Mouse (Mus musculus): ENCODE data around the gene Nfia. TPM values are rescaled to one million over a fixed set of nuclear protein-coding genes. Genes with fewer than 3 reads are reported as not detected.

Nfia gene
- polyA plus RNA-seq, 1 experiment from 2014 or later: 40.5 TPM

DNA sequence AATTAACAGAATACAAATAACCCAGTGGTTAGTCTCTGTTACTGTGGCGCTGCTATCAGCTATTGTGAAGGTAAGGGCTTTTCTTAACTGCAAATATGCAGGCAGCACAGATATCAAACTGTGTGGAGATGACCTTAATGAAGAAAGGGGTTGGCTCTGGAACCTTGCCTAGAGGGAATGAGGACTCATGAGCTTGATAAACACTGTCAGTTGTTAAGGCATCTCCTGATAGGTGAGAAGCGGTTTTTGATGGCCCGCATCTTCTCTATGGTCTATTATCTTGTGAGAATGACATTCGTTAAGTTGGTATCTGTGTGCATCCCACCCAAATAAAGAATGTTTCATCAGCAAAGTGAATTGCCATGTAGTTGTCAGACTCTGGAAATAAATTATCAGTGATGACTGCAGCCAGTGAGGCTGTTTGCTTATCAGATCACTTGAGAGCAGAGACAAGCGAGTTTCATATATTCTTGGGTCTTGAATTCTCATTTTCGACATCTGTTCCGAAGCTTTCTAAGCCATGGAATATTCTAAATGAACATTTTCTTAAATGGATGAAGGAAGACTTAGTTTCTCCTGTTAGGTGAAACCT, 37.9 kb downstream of the Nfia start:
- ATAC-seq: no peak
- ChIA-PET POLR2A (no interaction called here), CTCF (interaction anchor here (0.7 kb wide), 1 partner anchor 26 kb away, joined by 3 read pairs; no protein-coding TSS in a partner anchor)

DNA sequence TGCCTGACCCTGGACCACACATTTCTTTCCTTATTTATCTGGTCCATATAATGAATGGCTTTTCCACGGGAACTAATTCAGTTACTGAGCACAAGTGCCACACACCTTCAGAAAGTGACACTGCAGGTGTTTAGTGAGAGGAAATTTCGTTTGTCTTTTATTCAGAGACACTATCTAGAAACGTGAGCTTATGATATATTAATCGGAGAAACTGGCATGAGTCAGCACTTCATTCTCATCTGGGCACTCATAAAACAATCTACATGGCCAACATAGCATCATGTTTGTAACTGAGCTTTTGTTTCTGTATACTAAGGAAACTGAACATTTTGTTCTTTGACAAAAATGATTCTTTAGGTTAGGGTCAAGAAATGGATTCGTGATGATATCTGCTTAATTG, 40.5 kb downstream of the Nfia start:
- no peak for ATAC-seq
- in situ Hi-C loops (cut with MboI; ENCODE audit: low pct_unique_long_range_greater_than_20kb): no loop called here
- no peaks in the 10 kb centered on the region for H3K27me3 ChIP-seq
- no peak for DNase-seq (ENCODE audit: low read depth, low spot score)
- TF ChIP-seq CTCF (IDR thresholded peaks at IDR 0.05): no peak
- CTCF ChIA-PET: no interaction called here
- POLR2A ChIA-PET: no interaction called here

More for the DNA sequence above, 37.9 kb downstream of the Nfia start:
- TF ChIP-seq CTCF (IDR thresholded peaks at IDR 0.05): no peak
- no peaks in the 10 kb centered on the region for H3K27me3 ChIP-seq
- in situ Hi-C loops (cut with MboI; ENCODE audit: low pct_unique_long_range_greater_than_20kb): no loop called here
- DNase-seq (ENCODE audit: low read depth, low spot score): no peak

DNA sequence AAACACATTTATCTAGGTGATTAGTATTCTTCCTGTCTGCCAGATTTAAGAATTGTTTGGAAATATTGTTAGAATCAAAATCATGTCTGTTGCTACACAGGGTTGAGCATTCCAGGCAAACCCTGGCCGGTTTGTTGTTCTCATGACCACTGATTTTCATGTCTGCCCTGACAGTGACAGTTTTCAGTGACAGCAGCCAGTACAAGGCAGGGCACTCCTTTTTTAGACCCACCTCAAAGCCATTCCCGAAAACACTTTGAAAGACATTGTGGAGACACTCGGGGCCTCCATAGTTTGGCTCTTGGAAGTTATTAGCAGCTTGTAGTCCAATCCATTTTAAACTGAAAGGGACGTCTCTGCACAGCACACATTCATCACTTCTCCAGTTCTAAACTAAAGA, 41.5 kb downstream of the Nfia start:
- ChIA-PET POLR2A (interaction anchor here (0.7 kb wide), 1 partner anchor 20 kb away, joined by 3 read pairs; no protein-coding TSS in a partner anchor), CTCF (interaction anchor here (0.9 kb wide), 1 partner anchor 14 kb away, joined by 3 read pairs; no protein-coding TSS in a partner anchor)
- H3K27me3 ChIP-seq: no peaks in the 10 kb centered on the region
- no peak for TF ChIP-seq CTCF (IDR thresholded peaks at IDR 0.05)
- no peak for ATAC-seq
- no peak for DNase-seq (ENCODE audit: low read depth, low spot score)
- in situ Hi-C loops (cut with MboI; ENCODE audit: low pct_unique_long_range_greater_than_20kb): no loop called here

GRCm38 (mm10) chr4:97814515-97814914, 42.0 kb downstream of the Nfia start:
- POLR2A ChIA-PET: interaction anchor here (0.7 kb wide), 1 partner anchor 19 kb away, joined by 3 read pairs; no protein-coding TSS in a partner anchor
- DNase-seq (ENCODE audit: low read depth, low spot score): no peak

DNA sequence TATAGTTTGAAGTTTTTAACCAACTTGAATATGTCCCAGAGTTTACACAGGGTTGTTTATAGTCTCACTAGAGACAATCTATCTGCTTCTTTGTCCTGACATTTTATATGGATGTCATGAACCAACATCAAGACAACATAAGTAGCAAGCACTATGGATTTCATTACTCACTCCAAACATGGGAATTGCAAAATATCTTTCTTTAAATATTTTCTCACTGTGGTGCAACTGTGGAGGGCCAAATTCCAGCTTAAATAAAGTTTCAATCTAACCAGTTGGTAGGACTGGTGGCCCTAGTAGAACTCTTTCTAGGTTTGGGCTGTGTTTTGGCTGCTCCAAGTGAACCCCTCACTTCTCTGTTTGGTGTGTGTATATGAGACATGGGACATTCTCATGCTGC, 43.5 kb downstream of the Nfia start:
- TF ChIP-seq CTCF (IDR thresholded peaks at IDR 0.05): no peak

More at GRCm38 (mm10) chr4:97814515-97814914, 42.0 kb downstream of the Nfia start:
- CTCF ChIA-PET: interaction anchor here (0.9 kb wide), 1 partner anchor 13 kb away, joined by 3 read pairs; no protein-coding TSS in a partner anchor
- no peak for ATAC-seq
- H3K27me3 ChIP-seq: no peaks in the 10 kb centered on the region
- no peak for TF ChIP-seq CTCF (IDR thresholded peaks at IDR 0.05)
- in situ Hi-C loops (cut with MboI; ENCODE audit: low pct_unique_long_range_greater_than_20kb): no loop called here

GRCm38 (mm10) chr4:97816753-97817152, 44.2 kb downstream of the Nfia start:
- DNase-seq (ENCODE audit: low read depth, low spot score): no peak
- no peak for TF ChIP-seq CTCF (IDR thresholded peaks at IDR 0.05)
- in situ Hi-C loops (cut with MboI; ENCODE audit: low pct_unique_long_range_greater_than_20kb): no loop called here
- CTCF ChIA-PET: no interaction called here
- POLR2A ChIA-PET: no interaction called here
- no peaks in the 10 kb centered on the region for H3K27me3 ChIP-seq
- ATAC-seq: no peak

More for the DNA sequence above, 43.5 kb downstream of the Nfia start:
- ChIA-PET CTCF (no interaction called here), POLR2A (no interaction called here)
- no peak for DNase-seq (ENCODE audit: low read depth, low spot score)
- ATAC-seq: no peak
- in situ Hi-C loops (cut with MboI; ENCODE audit: low pct_unique_long_range_greater_than_20kb): no loop called here
- no peaks in the 10 kb centered on the region for H3K27me3 ChIP-seq

DNA sequence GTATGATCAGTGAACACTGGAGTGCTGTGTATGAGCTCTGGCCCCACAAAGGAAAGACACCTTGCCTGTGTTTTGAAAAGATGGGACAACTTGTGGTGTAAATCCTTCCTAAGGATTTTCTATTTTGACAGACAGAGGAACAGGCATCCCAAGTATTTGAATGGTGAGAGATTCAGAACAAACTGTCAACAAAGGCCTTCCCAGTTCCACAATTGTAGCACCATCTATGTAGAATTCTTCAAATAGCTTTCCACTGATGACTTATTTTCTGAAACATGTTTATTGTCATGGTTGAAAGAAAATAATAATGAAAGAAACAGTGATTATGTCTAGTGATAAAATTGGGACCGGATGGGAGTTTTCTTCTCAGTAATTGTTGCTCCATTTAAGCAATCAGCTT, 45.2 kb downstream of the Nfia start:
- no peak for TF ChIP-seq CTCF (IDR thresholded peaks at IDR 0.05)
- in situ Hi-C loops (cut with MboI; ENCODE audit: low pct_unique_long_range_greater_than_20kb): no loop called here
- POLR2A ChIA-PET: interaction anchor here (0.7 kb wide), 1 partner anchor 10 kb away, joined by 3 read pairs; no protein-coding TSS in a partner anchor
- no peaks in the 10 kb centered on the region for H3K27me3 ChIP-seq
- CTCF ChIA-PET: no interaction called here
- ATAC-seq (peak; percentile 39), DNase-seq (ENCODE audit: low read depth, low spot score) (peak; percentile 19)

DNA sequence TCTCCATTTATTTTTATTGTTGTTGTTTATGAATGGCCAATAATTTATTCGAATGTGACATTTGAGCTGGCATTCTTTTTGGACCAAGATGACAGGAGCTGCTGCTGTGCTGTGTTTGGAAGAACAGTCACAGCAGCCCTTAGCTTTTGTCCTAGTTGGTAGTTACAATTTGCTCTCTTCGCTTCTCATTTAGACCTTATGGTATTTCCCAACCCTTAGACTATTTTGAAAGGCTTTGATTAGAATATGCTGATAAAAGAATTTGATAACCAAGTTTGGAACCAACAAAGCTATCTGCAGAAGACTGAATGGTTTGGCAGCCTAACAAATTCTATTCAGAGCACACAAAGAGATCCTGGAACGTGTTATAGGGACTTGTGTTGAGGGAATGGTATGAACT, 46.0 kb downstream of the Nfia start:
- no peaks in the 10 kb centered on the region for H3K27me3 ChIP-seq
- in situ Hi-C loops (cut with MboI; ENCODE audit: low pct_unique_long_range_greater_than_20kb): no loop called here
- no peak for TF ChIP-seq CTCF (IDR thresholded peaks at IDR 0.05)
- ATAC-seq (no peak), DNase-seq (ENCODE audit: low read depth, low spot score) (no peak)
- CTCF ChIA-PET: interaction anchor here (1.5 kb wide), 1 partner anchor 10 kb away, joined by 4 read pairs; no protein-coding TSS in a partner anchor
- POLR2A ChIA-PET: no interaction called here

GRCm38 (mm10) chr4:97819101-97819500, 46.6 kb downstream of the Nfia start:
- no peak for TF ChIP-seq CTCF (IDR thresholded peaks at IDR 0.05)

GRCm38 (mm10) chr4:97820474-97821259, 48.1 kb downstream of the Nfia start:
- ATAC-seq: no peak
- ChIA-PET CTCF (interaction anchor here (0.6 to 1.1 kb wide), 3 partner anchors 24 to 57 kb away, joined by 3 read pairs; no protein-coding TSS in a partner anchor), POLR2A (no interaction called here)
- H3K27me3 ChIP-seq: no peaks in the 10 kb centered on the region
- in situ Hi-C loops (cut with MboI; ENCODE audit: low pct_unique_long_range_greater_than_20kb): no loop called here
- no peak for DNase-seq (ENCODE audit: low read depth, low spot score)
- TF ChIP-seq CTCF (IDR thresholded peaks at IDR 0.05): no peak

More at GRCm38 (mm10) chr4:97819101-97819500, 46.6 kb downstream of the Nfia start:
- POLR2A ChIA-PET: no interaction called here
- in situ Hi-C loops (cut with MboI; ENCODE audit: low pct_unique_long_range_greater_than_20kb): no loop called here
- ATAC-seq (no peak), DNase-seq (ENCODE audit: low read depth, low spot score) (no peak)
- H3K27me3 ChIP-seq: no peaks in the 10 kb centered on the region
- CTCF ChIA-PET: interaction anchor here (1.1 to 1.5 kb wide), 2 partner anchors 10 to 25 kb away, joined by 3 to 4 read pairs; no protein-coding TSS in a partner anchor
